Mouse (Mus musculus): Measurements from ENCODE around the gene Rnft2.

DNA sequence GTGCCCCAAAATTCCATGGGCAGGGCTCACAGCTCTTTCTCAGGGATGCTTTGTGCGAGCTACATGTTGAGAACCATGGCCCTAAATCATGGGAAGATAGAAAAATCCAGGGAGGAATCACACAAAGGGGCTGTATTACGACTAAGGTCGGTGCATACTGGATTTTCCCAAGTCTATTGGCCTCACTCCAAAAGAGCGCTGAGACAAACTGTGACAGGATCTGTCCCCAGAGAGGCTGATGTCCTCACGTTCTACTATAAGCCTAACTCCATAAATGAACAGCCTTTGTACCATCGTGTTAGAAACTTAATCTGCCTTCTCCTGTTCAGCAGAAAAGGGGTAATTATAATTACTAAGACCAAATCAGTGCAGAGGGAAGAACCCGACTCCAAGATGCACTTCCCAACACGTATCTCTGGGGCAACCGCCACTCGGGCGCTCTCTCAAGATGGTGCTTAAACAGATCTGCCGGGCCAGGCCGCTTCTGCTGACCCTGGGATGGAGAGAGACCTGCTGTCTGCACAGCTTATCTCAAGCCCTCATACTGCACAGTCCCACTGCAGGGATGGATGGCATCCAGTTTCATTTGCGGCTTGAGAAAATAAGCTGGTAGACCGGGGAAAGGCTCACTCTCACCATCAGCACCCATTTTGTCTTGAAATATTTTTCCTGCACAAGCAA lies 98.8 kb downstream of the Rnft2 start:
- TF ChIP-seq CTCF (IDR thresholded peaks at IDR 0.05; ENCODE audit: control insufficient read depth, insufficient read depth, insufficient replicate concordance, low read depth, low read length) (no peak), POLR2A (IDR thresholded peaks at IDR 0.05; ENCODE audit: control insufficient read depth, low read depth, low read length) (no peak)
